Mouse (Mus musculus) neural tube, embryonic 15.5 days (tissue): ENCODE measurements at regions not wholly inside any gene's neighbourhood (a gene's known extent, or its start where the extent isn't known, plus 50 kb on each side); places are given as distances from the start of the nearest gene placed in this dataset.

Experiments
- ATAC-seq: fragments of 200-750 bp; cut with Nextera tagmentation; 2 replicates; pipeline ENCODE4 v1.8.0; 2017; ENCODE audit warnings: mild to moderate bottlenecking, moderate TSS enrichment, moderate library complexity; ENCODE audit not compliant: low FRiP score
- H3K27ac ChIP-seq: fragments of 300-500 bp; sonication (generic); replicated peaks from 2 replicates; pipeline ENCODE4 v1.5.1; 2015; ENCODE audit warnings: mild to moderate bottlenecking, inconsistent platforms
- H3K27me3 ChIP-seq: fragments of 300-500 bp; sonication (generic); replicated peaks from 2 replicates; pipeline ENCODE4 v1.6.1; 2015; ENCODE audit warnings: inconsistent platforms
- H3K36me3 ChIP-seq: fragments of 300-500 bp; sonication (generic); 2 replicates; pipeline ENCODE4 v1.6.1; 2015; ENCODE audit warnings: inconsistent platforms
- H3K4me1 ChIP-seq: fragments of 300-500 bp; sonication (generic); 2 replicates; pipeline ENCODE4 v1.6.1; 2015; ENCODE audit warnings: inconsistent platforms
- H3K4me2 ChIP-seq: fragments of 300-500 bp; sonication (generic); 2 replicates; pipeline ENCODE4 v1.6.1; 2015; ENCODE audit warnings: inconsistent platforms, mild to moderate bottlenecking, moderate library complexity
- H3K4me3 ChIP-seq: fragments of 300-500 bp; sonication (generic); replicated peaks from 2 replicates; pipeline ENCODE4 v1.5.1; 2015; ENCODE audit warnings: mild to moderate bottlenecking, inconsistent platforms
- H3K9ac ChIP-seq: fragments of 300-500 bp; sonication (generic); replicated peaks from 2 replicates; pipeline ENCODE4 v1.6.1; 2015; ENCODE audit warnings: mild to moderate bottlenecking, inconsistent platforms
- H3K9me3 ChIP-seq: fragments of 300-500 bp; sonication (generic); replicated peaks from 2 replicates; pipeline ENCODE4 v1.6.1; 2016; ENCODE audit warnings: inconsistent platforms
- WGBS: fragments of 180-500 bp; shearing (Covaris S2); methylation state at CpG from one replicate; pipeline ENCODE4 v1.1.7; 2015; ENCODE audit warnings: mixed read lengths; 5-methylcytosine and 5-hydroxymethylcytosine counted together

DNA sequence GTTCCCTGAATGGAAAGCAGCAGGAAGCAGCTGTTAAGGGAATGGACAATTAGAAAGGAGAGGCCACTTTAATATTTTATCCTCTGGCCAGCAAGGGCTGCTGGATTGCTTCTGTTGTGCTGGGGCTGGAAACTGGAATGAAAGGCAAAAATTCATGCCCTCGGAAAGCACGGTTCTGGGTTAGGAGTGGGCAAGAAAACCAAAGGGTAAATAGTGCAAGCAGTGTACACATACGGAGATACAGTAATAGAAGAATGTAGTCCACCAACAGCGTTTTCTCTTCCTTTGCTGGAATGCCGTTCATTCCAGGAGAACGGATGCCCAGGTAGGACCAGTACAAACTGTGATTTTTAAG, 50.8 kb upstream of the Zfr start:
- no peaks in the 10 kb centered on the region for H3K36me3 ChIP-seq
- H3K4me3 ChIP-seq, result no peak overlapping the region
- WGBS, result 55% methylated on average over 6 of the region's 6 CpGs
- H3K27ac ChIP-seq, result peak overlapping the region; percentile 78
- H3K4me1 ChIP-seq, result peaks cover 18% of the 10 kb centered on the region
- H3K4me2 ChIP-seq, result peak overlapping the region; percentile 19
- H3K9me3 ChIP-seq, result no peaks in the 10 kb centered on the region
- no peaks in the 10 kb centered on the region for H3K27me3 ChIP-seq
- peak; percentile 48; the same call in 1 of the 2 replicates for ATAC-seq
- H3K9ac ChIP-seq, result no peak overlapping the region

DNA sequence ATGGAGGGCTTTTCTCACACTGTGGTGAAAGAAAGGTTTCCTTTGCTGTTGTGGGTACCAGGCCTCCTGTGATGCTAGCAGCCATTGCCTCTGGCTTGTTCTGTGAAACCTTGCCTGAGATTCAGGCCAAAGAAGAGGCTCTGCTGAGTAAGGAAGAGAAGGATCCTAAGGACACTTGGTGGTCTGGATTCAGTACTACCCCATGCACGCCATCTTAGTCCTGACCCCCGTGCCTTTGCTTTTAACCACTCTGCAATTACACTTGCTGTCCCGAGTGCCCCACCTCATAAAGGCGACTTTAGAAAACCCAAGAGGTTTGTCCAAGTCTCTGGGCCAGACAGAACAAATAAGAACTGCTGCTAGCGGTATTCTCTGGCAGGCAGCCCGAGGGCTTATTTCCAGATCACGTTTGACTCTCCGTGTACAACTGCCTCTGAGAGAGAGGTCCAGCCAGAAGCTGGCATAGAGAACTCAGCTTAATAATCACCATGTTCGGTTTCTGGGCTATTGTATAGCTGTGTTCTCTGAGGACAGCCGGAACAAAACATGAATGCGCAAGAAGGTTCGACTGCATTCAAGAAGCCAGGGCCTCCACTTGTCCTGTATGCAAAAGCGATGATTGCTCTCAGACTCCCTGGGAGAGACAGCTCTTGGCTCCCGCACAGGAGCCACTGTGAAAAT, 51.3 kb upstream of the Zfr start:
- no peak overlapping the region for H3K9ac ChIP-seq
- peak overlapping the region; percentile 19; the same call in 1 of the 2 replicates for H3K4me2 ChIP-seq
- H3K9me3 ChIP-seq, result no peaks in the 10 kb centered on the region
- H3K4me3 ChIP-seq, result no peak overlapping the region
- no peaks in the 10 kb centered on the region for H3K27me3 ChIP-seq
- H3K36me3 ChIP-seq, result no peaks in the 10 kb centered on the region
- peak; percentile 82 for ATAC-seq
- peaks cover 18% of the 10 kb centered on the region for H3K4me1 ChIP-seq
- WGBS, result 24% methylated on average over 14 of the region's 14 CpGs
- H3K27ac ChIP-seq, result peak overlapping the region; percentile 78

DNA sequence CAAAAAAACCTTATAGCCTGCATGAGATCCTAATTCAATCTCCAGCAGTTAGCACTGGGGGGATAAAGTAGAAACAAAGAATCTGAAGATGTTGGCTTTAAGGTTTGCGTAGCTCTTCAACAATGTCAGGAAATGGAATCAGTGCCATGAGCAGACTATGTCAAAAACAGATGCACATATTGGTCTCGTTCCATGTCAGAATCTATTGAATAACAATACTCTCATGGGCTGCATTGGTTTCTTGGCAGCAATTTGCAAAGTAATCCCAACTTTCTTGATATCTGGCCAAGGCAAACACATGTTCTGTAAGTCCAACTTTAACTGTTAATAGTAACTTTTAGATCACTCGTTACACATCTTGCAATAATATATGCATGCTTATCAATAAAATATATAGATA, 58.1 kb upstream of the Sub1 start:
- no peak overlapping the region for H3K4me2 ChIP-seq
- no peaks in the 10 kb centered on the region for H3K27me3 ChIP-seq
- no peak overlapping the region for H3K9ac ChIP-seq
- 77% methylated on average over 3 of the region's 3 CpGs for WGBS
- ATAC-seq, result no peak
- no peak overlapping the region for H3K4me3 ChIP-seq
- H3K4me1 ChIP-seq, result no peaks in the 10 kb centered on the region
- no peak overlapping the region for H3K27ac ChIP-seq
- no peaks in the 10 kb centered on the region for H3K9me3 ChIP-seq
- no peaks in the 10 kb centered on the region for H3K36me3 ChIP-seq

DNA sequence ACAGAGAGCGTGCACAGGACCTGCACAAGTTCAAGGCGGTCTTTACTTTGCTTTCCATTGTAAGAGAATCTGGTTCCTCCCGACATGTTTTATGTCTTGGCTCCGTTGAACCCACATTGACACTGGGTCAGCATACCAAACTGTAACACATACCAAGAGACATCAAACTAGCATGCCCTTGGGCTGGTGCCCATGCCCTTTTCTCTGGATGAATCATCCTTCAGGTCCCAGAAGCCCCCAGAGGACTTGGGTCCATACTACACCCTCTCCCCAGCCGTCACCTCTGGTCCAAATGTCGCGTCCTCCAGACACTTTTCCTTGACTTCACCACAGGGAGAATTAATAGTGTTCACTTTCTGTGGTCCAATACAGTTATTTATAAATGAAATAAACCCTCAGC, 56.8 kb upstream of the Sub1 start:
- H3K9me3 ChIP-seq, result no peaks in the 10 kb centered on the region
- no peak overlapping the region for H3K4me2 ChIP-seq
- ATAC-seq, result no peak

DNA sequence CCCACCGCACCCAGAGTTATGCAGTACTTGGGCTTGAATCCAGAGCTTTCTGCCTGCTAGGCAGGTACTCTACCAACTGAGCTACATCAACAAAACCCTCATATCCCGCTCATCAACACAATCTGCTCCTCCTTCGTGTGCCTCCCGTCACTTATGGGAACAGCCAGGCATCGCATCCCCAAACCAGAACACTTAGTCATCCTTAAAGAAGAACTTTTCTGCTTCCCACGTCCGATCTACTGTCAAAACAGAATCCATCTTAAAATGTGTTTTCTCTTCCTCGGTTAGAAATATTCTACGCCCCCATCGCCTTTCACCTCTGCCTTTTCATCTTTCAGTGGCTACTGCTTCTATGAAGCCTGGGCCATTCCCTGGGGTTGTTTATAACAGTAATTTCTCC, 52.2 kb upstream of the Sub1 start:
- H3K27ac ChIP-seq, result no peak overlapping the region
- WGBS, result 93% methylated on average over 10 of the region's 10 CpGs
- H3K9ac ChIP-seq, result no peak overlapping the region
- ATAC-seq, result no peak
- no peaks in the 10 kb centered on the region for H3K4me1 ChIP-seq
- no peaks in the 10 kb centered on the region for H3K27me3 ChIP-seq
- H3K36me3 ChIP-seq, result no peaks in the 10 kb centered on the region
- no peak overlapping the region for H3K4me2 ChIP-seq
- H3K9me3 ChIP-seq, result no peaks in the 10 kb centered on the region
- H3K4me3 ChIP-seq, result no peak overlapping the region

More for the DNA sequence above, 56.8 kb upstream of the Sub1 start:
- WGBS, result 92% methylated on average over 7 of the region's 7 CpGs
- Histone ChIP-seq H3K27me3 (no peaks in the 10 kb centered on the region), H3K36me3 (no peaks in the 10 kb centered on the region), H3K4me3 (no peak overlapping the region), H3K27ac (no peak overlapping the region), H3K9ac (no peak overlapping the region), H3K4me1 (no peaks in the 10 kb centered on the region)

DNA sequence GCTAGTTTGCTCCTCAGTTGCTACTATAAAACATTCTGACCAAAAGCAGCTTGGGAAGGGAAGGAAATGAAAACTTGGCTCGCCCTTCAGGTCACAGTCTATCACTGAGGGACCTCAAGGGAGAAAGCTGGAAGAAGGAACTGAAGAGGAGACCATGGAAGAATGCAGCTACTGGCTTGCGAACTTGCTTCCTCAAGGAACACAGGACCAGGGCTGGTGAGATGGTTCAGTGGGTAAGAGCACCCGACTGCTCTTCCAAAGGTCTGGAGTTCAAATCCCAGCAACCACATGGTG, 51.4 kb upstream of the Sub1 start:
- Histone ChIP-seq H3K4me1 (no peaks in the 10 kb centered on the region), H3K4me3 (no peak overlapping the region), H3K27ac (no peak overlapping the region), H3K27me3 (no peaks in the 10 kb centered on the region), H3K36me3 (no peaks in the 10 kb centered on the region), H3K9ac (no peak overlapping the region), H3K4me2 (no peak overlapping the region), H3K9me3 (no peaks in the 10 kb centered on the region)
- no peak for ATAC-seq
- WGBS, result 91% methylated on average over 3 of the region's 3 CpGs

DNA sequence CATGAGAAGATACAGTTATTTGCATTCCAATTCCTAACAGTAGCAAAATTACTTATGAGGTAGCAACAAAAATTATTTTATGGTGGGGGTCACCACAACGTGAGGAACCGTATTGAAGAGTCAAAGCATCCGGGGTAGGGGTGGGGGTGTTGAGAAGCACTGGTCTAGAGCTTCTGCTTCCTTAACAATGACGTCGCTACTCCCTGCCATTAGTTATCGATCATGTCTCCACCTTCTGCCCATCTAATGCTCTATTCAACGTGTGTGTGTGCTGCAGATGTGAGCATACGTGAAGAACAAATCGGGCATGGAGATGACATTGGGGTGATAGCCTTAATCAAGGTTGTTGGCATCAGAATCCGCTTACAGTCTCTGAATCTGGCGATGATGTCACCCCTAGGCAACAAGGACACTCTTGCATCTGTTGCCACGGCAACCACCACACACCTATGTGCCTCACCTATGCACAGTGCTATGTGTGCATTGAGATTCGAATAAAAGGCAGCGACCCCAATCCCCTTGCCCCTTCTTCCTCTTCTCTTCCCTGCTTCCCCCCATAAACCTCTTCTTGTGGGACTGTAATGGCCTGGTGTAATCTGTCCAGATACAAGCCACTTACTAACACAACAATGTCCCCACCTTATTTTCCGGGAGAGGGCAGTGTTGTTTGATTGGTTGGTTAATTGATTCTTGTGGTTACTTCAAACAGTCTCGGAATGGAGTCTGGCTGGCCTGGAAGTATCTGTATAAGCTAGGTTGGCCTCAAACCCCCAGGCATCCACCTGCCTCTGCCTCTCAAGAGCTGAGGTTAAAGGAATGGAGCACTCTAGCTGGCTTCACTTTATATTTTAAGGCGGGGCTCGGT, 50.8 kb upstream of the Sub1 start:
- no peak overlapping the region for H3K9ac ChIP-seq
- no peak overlapping the region for H3K4me2 ChIP-seq
- no peak overlapping the region for H3K27ac ChIP-seq
- no peaks in the 10 kb centered on the region for H3K27me3 ChIP-seq
- H3K4me3 ChIP-seq, result no peak overlapping the region
- peak; percentile 61; the same call in 1 of the 2 replicates for ATAC-seq
- 91% methylated on average over 18 of the region's 18 CpGs for WGBS
- H3K36me3 ChIP-seq, result no peaks in the 10 kb centered on the region
- H3K9me3 ChIP-seq, result no peaks in the 10 kb centered on the region
- H3K4me1 ChIP-seq, result no peaks in the 10 kb centered on the region
